Mouse (Mus musculus) ES-E14 (cell line): ENCODE measurements at regions not wholly inside any gene's neighbourhood (a gene's known extent, or its start where the extent isn't known, plus 50 kb on each side); places are given as distances from the start of the nearest gene placed in this dataset.

Experiments used
- CHD2 ChIP-seq: IDR thresholded peaks from 2 replicates; pipeline ENCODE4 v1.6.1; 2014; ENCODE audit warnings: mild to moderate bottlenecking, low read depth, low read length, inconsistent platforms
- HCFC1 ChIP-seq: IDR thresholded peaks from 2 replicates; pipeline ENCODE4 v1.6.1; 2012; ENCODE audit warnings: low read length, inconsistent platforms, borderline replicate concordance; ENCODE audit not compliant: insufficient read depth
- MAFK ChIP-seq: IDR thresholded peaks from 2 replicates; pipeline ENCODE4 v1.6.1; 2014; ENCODE audit warnings: mild to moderate bottlenecking, low read depth, low read length, inconsistent platforms; ENCODE audit not compliant: insufficient read depth
- ZC3H11A ChIP-seq: IDR thresholded peaks from 2 replicates; pipeline ENCODE4 v1.6.1; 2012; ENCODE audit warnings: low read depth, mild to moderate bottlenecking, inconsistent platforms, low read length, borderline replicate concordance
- ZNF384 ChIP-seq: IDR thresholded peaks from 2 replicates; pipeline ENCODE4 v1.6.1; 2012; ENCODE audit warnings: low read depth, low read length, inconsistent platforms

- TF ChIP-seq MAFK (no peak), ZC3H11A (no peak), ZNF384 (no peak), HCFC1 (no peak), CHD2 (no peak)
These were observed 68.6 kb upstream of the Gm6993 start for GRCm38 (mm10) chr12:31171992-31172391.
